Mouse (Mus musculus) C2C12 (cell line): ENCODE measurements around the gene Slc22a15. TPM values are rescaled to one million over a fixed set of nuclear protein-coding genes. Genes with fewer than 3 reads are reported as not detected.

Experiments
- H3K27me3 ChIP-seq: one replicate; pipeline ENCODE4 v1.6.1; 2011; ENCODE audit not compliant: control insufficient read depth, insufficient read depth, insufficient read length
- H3K36me3 ChIP-seq: one replicate; pipeline ENCODE4 v1.6.1; 2011; ENCODE audit not compliant: control insufficient read depth, insufficient read depth
- H3K4me3 ChIP-seq: one replicate; pipeline ENCODE4 v1.5.1; 2011; ENCODE audit warnings: mild to moderate bottlenecking, control low read depth; ENCODE audit not compliant: poor library complexity, insufficient read depth, severe bottlenecking
- H3K79me2 ChIP-seq: one replicate; pipeline ENCODE4 v1.6.1; 2011; ENCODE audit not compliant: control insufficient read depth, insufficient read depth
- H3K79me3 ChIP-seq: one replicate; pipeline ENCODE4 v1.6.1; 2011; ENCODE audit warnings: low read depth, control low read depth
- H3ac ChIP-seq: one replicate; pipeline ENCODE3; 2011; ENCODE audit warnings: low read depth; ENCODE audit not compliant: control insufficient read depth, insufficient read length
- CEBPB ChIP-seq: IDR thresholded peaks from one replicate; pipeline ENCODE4 v1.6.1; 2011; ENCODE audit warnings: low read depth, mild to moderate bottlenecking, control low read depth, moderate library complexity
- CTCF ChIP-seq: IDR thresholded peaks from one replicate; pipeline ENCODE4 v1.5.1; 2011; ENCODE audit not compliant: control insufficient read depth, insufficient read depth, insufficient read length
- FOSL1 ChIP-seq: IDR thresholded peaks from one replicate; pipeline ENCODE4 v1.8.0; 2011; ENCODE audit warnings: mild to moderate bottlenecking, low read length; ENCODE audit not compliant: poor library complexity, insufficient read depth, severe bottlenecking
- MAX ChIP-seq: IDR thresholded peaks from one replicate; pipeline ENCODE4 v1.6.1; 2011; ENCODE audit warnings: mild to moderate bottlenecking, control low read depth
- MYOD1 ChIP-seq: IDR thresholded peaks from one replicate; pipeline ENCODE4 v1.6.1; 2011; ENCODE audit warnings: low read depth; ENCODE audit not compliant: control insufficient read depth, insufficient read length
- MYOG ChIP-seq: IDR thresholded peaks from one replicate; pipeline ENCODE4 v1.6.1; 2011; ENCODE audit not compliant: control insufficient read depth, insufficient read length; ENCODE audit errors: extremely low read depth
- USF1 ChIP-seq: IDR thresholded peaks from one replicate; pipeline ENCODE4 v1.6.1; 2011; ENCODE audit warnings: low read depth, mild to moderate bottlenecking, control low read depth, moderate library complexity
- polyA plus RNA-seq: library from polyadenylated mRNA; unstranded; fragments of >200 nt; fragmentation: generic; extraction: Trizol; gene quantifications from one replicate; pipeline ENCODE4 v1.2.1, GENCODE M21; 2012; ENCODE audit warnings: missing spikeins

Slc22a15 gene
- polyA plus RNA-seq, 1 experiment: 7.9 TPM

GRCm38 (mm10) chr3:101816006-101816405 lies 108.2 kb downstream of the Slc22a15 start:
- Histone ChIP-seq H3ac (no peak overlapping the region), H3K4me3 (no peak overlapping the region), H3K79me2 (no peaks in the 10 kb centered on the region), H3K36me3 (no peaks in the 10 kb centered on the region), H3K79me3 (no peaks in the 10 kb centered on the region), H3K27me3 (no peaks in the 10 kb centered on the region)
- TF ChIP-seq CTCF: no peak
- no peak for TF ChIP-seq FOSL1
- TF ChIP-seq MYOD1: no peak
- TF ChIP-seq MAX: no peak
- no peak for TF ChIP-seq USF1
- no peak for TF ChIP-seq MYOG
- TF ChIP-seq CEBPB: no peak

GRCm38 (mm10) chr3:101814790-101815189 lies 109.5 kb downstream of the Slc22a15 start:
- no peak for TF ChIP-seq USF1
- TF ChIP-seq CTCF: no peak
- no peak for TF ChIP-seq FOSL1
- no peak for TF ChIP-seq CEBPB
- no peak for TF ChIP-seq MAX
- TF ChIP-seq MYOD1: no peak
- TF ChIP-seq MYOG: no peak
- no peak overlapping the region for H3ac ChIP-seq
- H3K79me2 ChIP-seq: no peaks in the 10 kb centered on the region
- H3K79me3 ChIP-seq: no peaks in the 10 kb centered on the region
- H3K36me3 ChIP-seq: no peaks in the 10 kb centered on the region
- H3K4me3 ChIP-seq: no peak overlapping the region
- H3K27me3 ChIP-seq: no peaks in the 10 kb centered on the region

- Histone ChIP-seq H3K79me2 (no peaks in the 10 kb centered on the region), H3K27me3 (no peaks in the 10 kb centered on the region), H3ac (no peak overlapping the region), H3K36me3 (no peaks in the 10 kb centered on the region), H3K79me3 (no peaks in the 10 kb centered on the region), H3K4me3 (no peak overlapping the region)
- TF ChIP-seq CTCF (peak; percentile 32), MYOG (no peak)
These were observed 111.8 kb downstream of the Slc22a15 start for GRCm38 (mm10) chr3:101812341-101812962.

GRCm38 (mm10) chr3:101811931-101812330 lies 112.3 kb downstream of the Slc22a15 start:
- no peaks in the 10 kb centered on the region for H3K36me3 ChIP-seq
- no peaks in the 10 kb centered on the region for H3K79me2 ChIP-seq
- H3K4me3 ChIP-seq: no peak overlapping the region
- H3K27me3 ChIP-seq: no peaks in the 10 kb centered on the region
- no peak overlapping the region for H3ac ChIP-seq
- TF ChIP-seq MAX (no peak), CTCF (no peak), CEBPB (no peak), MYOD1 (no peak), USF1 (no peak), MYOG (no peak), FOSL1 (no peak)
- no peaks in the 10 kb centered on the region for H3K79me3 ChIP-seq

- TF ChIP-seq CEBPB (no peak), USF1 (no peak)
- Histone ChIP-seq H3K4me3 (no peak overlapping the region), H3K27me3 (no peaks in the 10 kb centered on the region), H3K79me2 (no peaks in the 10 kb centered on the region), H3K36me3 (no peaks in the 10 kb centered on the region), H3ac (no peak overlapping the region), H3K79me3 (no peaks in the 10 kb centered on the region)
These were observed 116.6 kb downstream of the Slc22a15 start for GRCm38 (mm10) chr3:101807646-101808045.

- no peaks in the 10 kb centered on the region for H3K79me2 ChIP-seq
- H3ac ChIP-seq: no peak overlapping the region
- no peaks in the 10 kb centered on the region for H3K27me3 ChIP-seq
- no peak overlapping the region for H3K4me3 ChIP-seq
- TF ChIP-seq FOSL1 (no peak), MYOG (no peak), CTCF (no peak), MAX (no peak), USF1 (no peak), MYOD1 (no peak), CEBPB (no peak)
- H3K36me3 ChIP-seq: no peaks in the 10 kb centered on the region
- H3K79me3 ChIP-seq: no peaks in the 10 kb centered on the region
These were observed 117.3 kb downstream of the Slc22a15 start for GRCm38 (mm10) chr3:101806941-101807340.
